Mouse (Mus musculus) CH12.LX (cell line): Measurements from ENCODE around the gene Zmat1. TPM values are rescaled to one million over a fixed set of nuclear protein-coding genes. Genes with fewer than 3 reads are reported as not detected.

Experiments
- DNase-seq: peaks from one replicate; pipeline ENCODE4 v3.0.0-alpha.2; 2013; ENCODE audit errors: extremely low read depth
- H3K27ac ChIP-seq: 2 replicates; pipeline ENCODE4 v1.5.1; 2012; ENCODE audit warnings: low read depth, mild to moderate bottlenecking, control low read depth, moderate library complexity; ENCODE audit not compliant: insufficient read depth
- H3K27me3 ChIP-seq: replicated peaks from 2 replicates; pipeline ENCODE3; 2012; ENCODE audit warnings: inconsistent platforms
- H3K36me3 ChIP-seq, 2 experiments: replicated peaks in 1 of 2; 2 replicates each; pipeline versions ENCODE3 to v1.6.1; 2012; ENCODE audit warnings: inconsistent platforms in 1 of 2, low read length in 1 of 2, mild to moderate bottlenecking in 1 of 2, mixed read lengths in 1 of 2, moderate library complexity in 1 of 2; ENCODE audit not compliant: control insufficient read depth in 1 of 2, insufficient read depth in 1 of 2
- H3K4me1 ChIP-seq, 2 experiments: 2 replicates each; pipeline ENCODE4 v1.6.1; 2012; ENCODE audit warnings: inconsistent platforms in 1 of 2, moderate library complexity in 1 of 2; ENCODE audit not compliant: insufficient read depth in 2 of 2, control insufficient read depth in 1 of 2
- H3K4me2 ChIP-seq: 2 replicates; pipeline ENCODE4 v1.6.1; 2012; ENCODE audit warnings: low read depth, mild to moderate bottlenecking, control low read depth; ENCODE audit not compliant: poor library complexity, insufficient read depth, severe bottlenecking
- H3K4me3 ChIP-seq, 3 experiments: fragments of 150-350 bp in 1 of 3; sonication (generic) in 1 of 3; replicated peaks in 1 of 3; 2 replicates each; pipeline versions ENCODE3 to v1.5.1; 2011 to 2012; ENCODE audit warnings: low read depth in 2 of 3, low read length in 2 of 3, mild to moderate bottlenecking in 2 of 3, moderate library complexity in 2 of 3, control low read depth in 1 of 3, improper control_type of control experiment in 1 of 3, inconsistent platforms in 1 of 3, mixed read lengths in 1 of 3; ENCODE audit not compliant: poor library complexity in 1 of 3
- H3K79me2 ChIP-seq: replicated peaks from 2 replicates; pipeline ENCODE4 v1.6.1; 2012; ENCODE audit warnings: mild to moderate bottlenecking, moderate library complexity; ENCODE audit not compliant: control insufficient read depth, poor library complexity, insufficient read depth, severe bottlenecking; ENCODE audit errors: extremely low read depth
- H3K9ac ChIP-seq: 2 replicates; pipeline ENCODE4 v1.6.1; 2012; ENCODE audit warnings: low read depth, mild to moderate bottlenecking, control low read depth, moderate library complexity; ENCODE audit not compliant: insufficient read depth
- H3K9me3 ChIP-seq: replicated peaks from 2 replicates; pipeline ENCODE3; 2012; ENCODE audit warnings: low read length, inconsistent platforms, mixed read lengths
- BHLHE40 ChIP-seq: IDR thresholded peaks from 2 replicates; pipeline ENCODE4 v1.6.1; 2011; ENCODE audit warnings: mild to moderate bottlenecking, low read depth, low read length, improper control_type of control experiment
- CHD2 ChIP-seq: IDR thresholded peaks from 2 replicates; pipeline ENCODE4 v1.6.1; 2011; ENCODE audit warnings: low read length, improper control_type of control experiment
- CTCF ChIP-seq, 2 experiments: IDR thresholded peaks in 1 of 2; conservative IDR thresholded peaks in 1 of 2; 2 replicates each; pipeline ENCODE4 v1.5.1; 2011 to 2012; ENCODE audit warnings: low read depth in 2 of 2, low read length in 2 of 2, improper control_type of control experiment in 1 of 2, inconsistent platforms in 1 of 2, mild to moderate bottlenecking in 1 of 2, moderate library complexity in 1 of 2
- E2F4 ChIP-seq: IDR thresholded peaks from 2 replicates; pipeline ENCODE4 v1.6.1; 2011; ENCODE audit warnings: low read depth, low read length, improper control_type of control experiment; ENCODE audit not compliant: insufficient replicate concordance
- ETS1 ChIP-seq: conservative IDR thresholded peaks from 2 replicates; pipeline ENCODE4 v1.6.1; 2012; ENCODE audit warnings: low read depth, mild to moderate bottlenecking, inconsistent platforms, low read length, improper control_type of control experiment, moderate library complexity
- GABPA ChIP-seq: IDR thresholded peaks from 2 replicates; pipeline ENCODE4 v1.6.1; 2012; ENCODE audit warnings: low read depth, low read length, improper control_type of control experiment, inconsistent platforms; ENCODE audit not compliant: insufficient replicate concordance
- HCFC1 ChIP-seq: IDR thresholded peaks from 2 replicates; pipeline ENCODE4 v1.6.1; 2012; ENCODE audit warnings: low read depth, mild to moderate bottlenecking, inconsistent platforms, low read length, improper control_type of control experiment
- IRF4 ChIP-seq: IDR thresholded peaks from 2 replicates; pipeline ENCODE4 v1.6.1; 2014; ENCODE audit warnings: low read depth, mild to moderate bottlenecking, inconsistent platforms, low read length, improper control_type of control experiment
- JUN ChIP-seq: IDR thresholded peaks from 2 replicates; pipeline ENCODE4 v1.6.1; 2011; ENCODE audit warnings: low read depth, mild to moderate bottlenecking, low read length, improper control_type of control experiment, moderate library complexity; ENCODE audit not compliant: insufficient read depth
- KAT2A ChIP-seq: IDR thresholded peaks from 2 replicates; pipeline ENCODE4 v1.6.1; 2012; ENCODE audit warnings: low read length, improper control_type of control experiment, inconsistent platforms; ENCODE audit not compliant: insufficient replicate concordance
- MAFK ChIP-seq: IDR thresholded peaks from 2 replicates; pipeline ENCODE4 v1.6.1; 2011; ENCODE audit warnings: low read length, improper control_type of control experiment; ENCODE audit not compliant: insufficient replicate concordance
- MAX ChIP-seq: IDR thresholded peaks from 2 replicates; pipeline ENCODE4 v1.6.1; 2011; ENCODE audit warnings: low read length, improper control_type of control experiment
- MAZ ChIP-seq: IDR thresholded peaks from 2 replicates; pipeline ENCODE4 v1.6.1; 2012; ENCODE audit warnings: low read depth, mild to moderate bottlenecking, inconsistent platforms, low read length, improper control_type of control experiment, moderate library complexity
- MEF2A ChIP-seq: IDR thresholded peaks from 2 replicates; pipeline ENCODE4 v1.6.1; 2014; ENCODE audit warnings: low read depth, mild to moderate bottlenecking, inconsistent platforms, low read length, improper control_type of control experiment, borderline replicate concordance
- MXI1 ChIP-seq: IDR thresholded peaks from 2 replicates; pipeline ENCODE4 v1.6.1; 2011; ENCODE audit warnings: mild to moderate bottlenecking, low read depth, low read length, improper control_type of control experiment
- MYC ChIP-seq: IDR thresholded peaks from 2 replicates; pipeline ENCODE4 v1.6.1; 2011; ENCODE audit warnings: low read depth, mild to moderate bottlenecking, improper control_type of control experiment, low read length
- NELFE ChIP-seq: IDR thresholded peaks from 2 replicates; pipeline ENCODE4 v1.6.1; 2011; ENCODE audit warnings: low read depth, low read length, improper control_type of control experiment
- NRF1 ChIP-seq: IDR thresholded peaks from 2 replicates; pipeline ENCODE4 v1.6.1; 2014; ENCODE audit warnings: low read depth, mild to moderate bottlenecking, inconsistent platforms, low read length, improper control_type of control experiment, moderate library complexity
- PAX5 ChIP-seq: IDR thresholded peaks from 2 replicates; pipeline ENCODE4 v1.6.1; 2012; ENCODE audit warnings: low read length, inconsistent platforms, mixed read lengths
- POLR2A ChIP-seq: IDR thresholded peaks from 2 replicates; pipeline ENCODE4 v1.6.1; 2011; ENCODE audit warnings: low read depth, mild to moderate bottlenecking, improper control_type of control experiment, low read length
- RAD21 ChIP-seq: IDR thresholded peaks from 2 replicates; pipeline ENCODE4 v1.6.1; 2011; ENCODE audit warnings: low read depth, mild to moderate bottlenecking, low read length, improper control_type of control experiment, moderate library complexity
- RCOR1 ChIP-seq: conservative IDR thresholded peaks from 2 replicates; pipeline ENCODE4 v1.6.1; 2012; ENCODE audit warnings: low read depth, mild to moderate bottlenecking, inconsistent platforms, low read length, improper control_type of control experiment
- SIN3A ChIP-seq: IDR thresholded peaks from 2 replicates; pipeline ENCODE4 v1.6.1; 2012; ENCODE audit warnings: low read length, improper control_type of control experiment, inconsistent platforms
- TBP ChIP-seq: conservative IDR thresholded peaks from 2 replicates; pipeline ENCODE4 v1.6.1; 2011; ENCODE audit warnings: low read depth, low read length, improper control_type of control experiment
- TCF12 ChIP-seq: IDR thresholded peaks from 2 replicates; pipeline ENCODE4 v1.6.1; 2014; ENCODE audit warnings: low read depth, mild to moderate bottlenecking, inconsistent platforms, low read length, improper control_type of control experiment
- UBTF ChIP-seq: IDR thresholded peaks from 2 replicates; pipeline ENCODE4 v1.6.1; 2012; ENCODE audit warnings: low read depth, mild to moderate bottlenecking, inconsistent platforms, low read length, improper control_type of control experiment, moderate library complexity
- USF2 ChIP-seq: conservative IDR thresholded peaks from 2 replicates; pipeline ENCODE4 v1.6.1; 2011; ENCODE audit warnings: low read depth, low read length, improper control_type of control experiment
- ZC3H11A ChIP-seq: IDR thresholded peaks from 2 replicates; pipeline ENCODE4 v1.6.1; 2012; ENCODE audit warnings: low read depth, mild to moderate bottlenecking, inconsistent platforms, low read length, improper control_type of control experiment
- ZKSCAN1 ChIP-seq: IDR thresholded peaks from 2 replicates; pipeline ENCODE4 v1.6.1; 2012; ENCODE audit warnings: low read depth, inconsistent platforms, low read length, improper control_type of control experiment, borderline replicate concordance
- ZNF384 ChIP-seq: IDR thresholded peaks from 2 replicates; pipeline ENCODE4 v1.6.1; 2012; ENCODE audit warnings: low read depth, low read length, improper control_type of control experiment, inconsistent platforms
- dilution Hi-C: fragments of 300-500 bp; cut with MboI; formaldehyde crosslinking; loops from 2 replicates; pipeline ENCODE4 v1.14.3; 2020; ENCODE audit warnings: low sequenced_read_pairs; ENCODE audit not compliant: extremely low pct_unique_long_range_greater_than_20kb, extremely low pct_ligation_motif_present
- in situ Hi-C: fragments of 300-500 bp; cut with MboI; formaldehyde crosslinking; loops from 3 replicates; pipeline ENCODE4 v1.14.3; 2019; ENCODE audit warnings: low sequenced_read_pairs, low pct_ligation_motif_present, low pct_unique_long_range_greater_than_20kb, mixed read lengths
- polyA plus RNA-seq: library from polyadenylated mRNA; unstranded; fragments of >175 nt; gene quantifications from 2 replicates; pipeline ENCODE4 v1.2.1, GENCODE M21; 2012; ENCODE audit warnings: low read depth; ENCODE audit not compliant: insufficient read length
- total RNA-seq, 2 experiments: library from RNA; depleted of rRNA; stranded (reverse); fragments of 300-350 nt in 1 of 2; fragments of >200 nt in 1 of 2; gene quantifications; 2 replicates each; pipeline ENCODE4 v1.2.3; 2012 to 2014

The Zmat1 gene
- total and polyA plus RNA-seq, 3 experiments: 0.68 to 4.1 (median 0.93) TPM

- no peak for DNase-seq
- H3K9ac ChIP-seq: no peak overlapping the region
- H3K27me3 ChIP-seq: no peaks in the 10 kb centered on the region
- in situ Hi-C loops (no loop called here), dilution Hi-C loops (no loop called here)
- H3K4me3 ChIP-seq: no peak overlapping the region
- H3K36me3 ChIP-seq: no peaks in the 10 kb centered on the region
- no peaks in the 10 kb centered on the region for H3K4me1 ChIP-seq
- no peaks in the 10 kb centered on the region for H3K9me3 ChIP-seq
- TF ChIP-seq JUN: no peak
- peak; percentile 1; the same call in 1 of the 2 replicates for TF ChIP-seq RAD21
- no peak for TF ChIP-seq ZC3H11A
- peak in 1 of 2 experiments; percentile 30; a peak in 2 of 4 replicates for TF ChIP-seq CTCF (conservative IDR thresholded peaks at IDR 0.05 in 1 of 2, IDR thresholded peaks at IDR 0.05 in 1 of 2; ENCODE audit: low read depth in 2 of 2, low read length in 2 of 2)
- TF ChIP-seq MAX: no peak
- H3K79me2 ChIP-seq: no peaks in the 10 kb centered on the region
- no peak overlapping the region for H3K4me2 ChIP-seq
- H3K27ac ChIP-seq: no peak overlapping the region
These were observed 27.0 kb upstream of the Zmat1 start for GRCm38 (mm10) chrX:135035962-135036375.

DNA sequence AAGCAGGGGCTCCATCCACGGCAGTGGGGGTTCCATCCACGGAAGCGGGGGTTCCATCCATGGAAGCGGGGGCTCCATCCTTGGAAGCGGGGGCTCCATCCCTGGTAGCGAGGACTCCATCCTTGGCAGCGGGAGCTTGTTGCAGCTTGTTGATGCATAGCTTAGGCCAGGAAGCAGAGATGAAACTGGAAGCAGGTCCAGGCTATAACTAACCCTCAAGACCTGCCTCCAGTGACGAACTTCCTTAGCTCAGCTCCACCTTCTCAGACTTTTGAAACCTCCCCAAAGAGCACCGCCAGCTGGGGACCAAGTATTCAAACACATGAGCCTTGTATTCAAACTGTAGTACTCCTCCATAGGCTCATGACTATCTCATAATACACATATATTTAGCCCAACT lies 16.1 kb upstream of the Zmat1 start:
- Histone ChIP-seq H3K79me2 (no peaks in the 10 kb centered on the region), H3K27me3 (no peaks in the 10 kb centered on the region), H3K4me2 (no peak overlapping the region; the same call in 1 of the 2 replicates), H3K9ac (peak overlapping the region; percentile 25)
- in situ Hi-C loops: no loop called here
- peak; percentile 65 for DNase-seq
- TF ChIP-seq BHLHE40: no peak
- no peak for TF ChIP-seq USF2
- TF ChIP-seq RAD21: no peak
- TF ChIP-seq E2F4: no peak
- no peak for TF ChIP-seq KAT2A
- TF ChIP-seq MEF2A: no peak
- no peak for TF ChIP-seq MAX
- TF ChIP-seq NRF1: no peak
- no peak for TF ChIP-seq ZKSCAN1
- TF ChIP-seq PAX5: no peak
- no peak for TF ChIP-seq MAFK
- peak; percentile 62 for TF ChIP-seq POLR2A
- TF ChIP-seq NELFE: 0 out of 2 replicates have a peak, but pooled peaks have one; percentile 46
- TF ChIP-seq CHD2: no peak
- TF ChIP-seq JUN: no peak
- 0 out of 2 replicates have a peak, but pooled peaks have one; percentile 8 for TF ChIP-seq TCF12
- TF ChIP-seq IRF4: no peak
- no peak for TF ChIP-seq SIN3A
- no peak for TF ChIP-seq ZC3H11A
- no peak for TF ChIP-seq HCFC1
- no peak for TF ChIP-seq GABPA
- no peak for TF ChIP-seq CTCF (conservative IDR thresholded peaks at IDR 0.05 in 1 of 2, IDR thresholded peaks at IDR 0.05 in 1 of 2; ENCODE audit: low read depth in 2 of 2, low read length in 2 of 2)
- no peak for TF ChIP-seq ZNF384
- TF ChIP-seq MAZ: no peak
- no peak for TF ChIP-seq RCOR1
- no peak for TF ChIP-seq UBTF
- no peak for TF ChIP-seq ETS1
- TF ChIP-seq MYC: no peak
- TF ChIP-seq MXI1: no peak
- TF ChIP-seq TBP: peak; percentile 92
- TF ChIP-seq, all 38 proteins: peak for 4
- no peaks in the 10 kb centered on the region for H3K36me3 ChIP-seq
- H3K4me1 ChIP-seq: no peaks in the 10 kb centered on the region; a peak in 1 of 4 replicates
- H3K27ac ChIP-seq: no peak overlapping the region
- no peaks in the 10 kb centered on the region for H3K9me3 ChIP-seq
- dilution Hi-C loops: no loop called here
- H3K4me3 ChIP-seq: peak overlapping the region; percentile 61 to 63 (median 62)
